Mouse (Mus musculus): ENCODE data around the gene Armc8.

DNA sequence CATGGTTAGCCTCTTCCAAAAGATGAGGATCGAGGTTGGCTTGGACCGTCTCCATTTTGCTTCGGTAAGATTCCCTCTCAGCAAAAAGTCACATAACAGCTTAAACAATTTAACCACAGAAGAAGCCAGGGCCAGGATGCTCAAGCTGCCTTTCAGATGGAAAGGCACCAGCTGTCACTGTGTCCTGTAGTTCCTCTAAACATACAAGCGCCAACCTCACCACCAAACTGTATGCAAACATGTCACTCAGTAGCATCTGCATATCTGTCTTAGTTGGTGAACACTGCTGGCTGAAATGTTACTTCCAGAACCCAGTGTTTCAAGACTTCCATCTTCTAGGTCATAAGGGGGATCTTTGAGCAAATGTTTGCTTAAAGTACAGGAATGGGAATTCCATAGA is 109.0 kb downstream of the Armc8 start:
- TF ChIP-seq CTCF (IDR thresholded peaks at IDR 0.05; ENCODE audit: borderline replicate concordance, insufficient read depth, low read depth, low read length): no peak
- TF ChIP-seq POLR2A (IDR thresholded peaks at IDR 0.05; ENCODE audit: borderline replicate concordance, insufficient read depth, low read length): no peak
